Mouse (Mus musculus) heart, embryonic 10.5 days (tissue): Measurements from ENCODE around the gene Crybg2. TPM values are rescaled to one million over a fixed set of nuclear protein-coding genes. Genes with fewer than 3 reads are reported as not detected.

ENCODE experiments used
- DNase-seq: peaks from one replicate; pipeline ENCODE4 v3.0.0-alpha.2; 2017; ENCODE audit warnings: low spot score
- H3K27ac ChIP-seq: fragments of 300-500 bp; sonication (generic); 2 replicates; pipeline ENCODE4 v1.5.1; 2016; ENCODE audit warnings: mild to moderate bottlenecking
- H3K27me3 ChIP-seq: fragments of 300-500 bp; sonication (generic); 2 replicates; pipeline ENCODE4 v1.6.1; 2016; ENCODE audit warnings: mild to moderate bottlenecking; ENCODE audit not compliant: poor library complexity, insufficient read depth, severe bottlenecking
- H3K36me3 ChIP-seq: fragments of 300-500 bp; sonication (generic); 2 replicates; pipeline ENCODE4 v1.6.1; 2016; ENCODE audit warnings: mild to moderate bottlenecking, moderate library complexity
- H3K4me1 ChIP-seq: fragments of 300-500 bp; sonication (generic); 2 replicates; pipeline ENCODE4 v1.6.1; 2016; ENCODE audit warnings: mild to moderate bottlenecking
- H3K4me3 ChIP-seq: fragments of 300-500 bp; sonication (generic); 2 replicates; pipeline ENCODE4 v1.5.1; 2016; ENCODE audit warnings: mild to moderate bottlenecking, moderate library complexity
- H3K9me3 ChIP-seq: fragments of 300-500 bp; sonication (generic); 2 replicates; pipeline ENCODE4 v1.6.1; 2016; ENCODE audit warnings: mild to moderate bottlenecking, moderate library complexity
- WGBS: fragments of 180-500 bp; shearing (Covaris S2); methylation state at CpG from one replicate; pipeline ENCODE4 v1.1.7; 2016; 5-methylcytosine and 5-hydroxymethylcytosine counted together
- polyA plus RNA-seq: library from polyadenylated mRNA; unstranded; fragments of >200 nt; fragmentation: Nextera tagmentation; extraction: Ambion mirVana; gene quantifications from 2 replicates; pipeline ENCODE4 v1.2.1, GENCODE M21; 2016

The Crybg2 gene
- polyA plus RNA-seq, 1 experiment from 2014 or later, result 2.7 TPM

DNA sequence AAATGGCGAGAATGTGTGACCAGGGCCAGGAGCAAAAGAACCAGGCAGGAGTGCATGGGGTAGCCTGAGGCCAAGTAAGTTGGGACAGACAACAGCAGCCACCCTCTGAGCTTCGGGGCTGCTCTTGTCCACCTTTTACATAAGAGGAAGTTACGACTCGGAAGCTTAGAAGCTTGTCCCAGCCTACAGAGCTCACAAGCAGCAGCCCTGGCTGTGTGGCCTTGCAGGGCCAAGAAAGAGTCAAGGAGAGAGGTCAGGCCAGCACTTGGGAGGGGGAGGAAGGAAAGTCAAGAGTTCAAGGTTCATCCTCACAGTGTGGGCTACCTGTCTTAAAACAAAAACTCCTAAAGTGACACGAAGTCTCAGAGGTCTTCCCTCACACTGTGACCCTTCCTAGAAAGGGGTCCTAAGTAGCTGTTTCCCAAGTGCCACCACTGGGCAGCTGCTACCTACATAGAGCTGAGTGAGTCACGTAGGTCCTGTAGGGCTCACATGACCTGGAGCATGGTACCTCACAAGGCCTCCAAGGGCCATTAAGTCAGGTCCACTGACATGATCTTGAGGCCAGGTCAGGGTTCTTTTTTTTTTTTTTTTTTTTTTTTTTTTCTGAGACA, 59.7 kb downstream of the Crybg2 start:
- Histone ChIP-seq H3K27ac (no peak overlapping the region), H3K36me3 (no peaks in the 10 kb centered on the region), H3K9me3 (no peaks in the 10 kb centered on the region), H3K27me3 (no peaks in the 10 kb centered on the region), H3K4me1 (peaks cover 38% of the 10 kb centered on the region), H3K4me3 (no peak overlapping the region)
- WGBS, result 81% methylated on average over 6 of the region's 6 CpGs
- DNase-seq, result no peak

DNA sequence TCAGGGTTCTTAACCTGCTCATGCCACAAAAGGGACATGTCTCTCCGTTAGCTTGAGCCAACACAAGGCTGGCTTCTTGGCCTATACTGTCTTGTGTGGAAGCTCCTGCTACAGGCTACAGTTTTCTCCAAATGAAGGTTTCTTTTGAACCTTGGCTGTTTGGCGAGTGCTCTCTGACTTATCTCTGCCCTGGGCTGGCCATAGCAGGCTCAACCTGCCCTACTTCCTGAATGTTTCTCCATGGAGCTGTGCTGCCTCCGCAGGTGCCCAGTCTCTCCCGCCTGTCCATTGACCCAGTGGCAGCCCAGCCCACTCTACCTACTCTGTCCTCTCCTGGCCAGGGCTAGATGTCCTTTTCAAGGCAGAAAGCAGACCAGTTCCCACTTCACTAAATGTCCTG, 60.3 kb downstream of the Crybg2 start:
- Histone ChIP-seq H3K9me3 (no peaks in the 10 kb centered on the region), H3K4me1 (peaks cover 33% of the 10 kb centered on the region), H3K4me3 (no peak overlapping the region), H3K36me3 (peaks cover under 1% of the 10 kb centered on the region; the same call in 1 of the 2 replicates), H3K27me3 (no peaks in the 10 kb centered on the region), H3K27ac (no peak overlapping the region)
- DNase-seq, result no peak
- 74% methylated on average over 4 of the region's 4 CpGs for WGBS

DNA sequence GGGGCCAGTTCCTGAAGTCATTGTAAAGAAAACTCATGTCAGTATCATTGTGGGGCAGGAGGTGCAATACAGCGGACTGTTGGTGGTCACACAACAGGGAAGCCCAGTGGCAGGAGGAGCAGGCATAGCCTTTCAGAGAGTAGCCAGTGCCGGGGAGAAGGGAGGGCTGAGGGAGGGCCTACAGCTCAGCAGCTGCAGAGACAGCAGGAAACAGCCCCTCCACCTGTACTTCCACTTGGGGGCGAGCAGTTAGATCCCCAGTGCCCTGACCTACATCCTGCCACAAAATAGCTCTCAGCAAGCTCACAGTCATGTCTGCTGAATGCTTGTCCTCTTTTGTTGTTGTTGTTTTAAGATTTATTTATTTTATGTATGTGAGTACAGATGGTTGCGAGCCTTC, 61.0 kb downstream of the Crybg2 start:
- Histone ChIP-seq H3K27ac (no peak overlapping the region), H3K4me1 (peaks cover 38% of the 10 kb centered on the region), H3K36me3 (peaks cover 7% of the 10 kb centered on the region; the same call in 1 of the 2 replicates), H3K4me3 (no peak overlapping the region), H3K9me3 (no peaks in the 10 kb centered on the region), H3K27me3 (no peaks in the 10 kb centered on the region)
- 53% methylated on average over 4 of the region's 4 CpGs for WGBS
- DNase-seq, result no peak

DNA sequence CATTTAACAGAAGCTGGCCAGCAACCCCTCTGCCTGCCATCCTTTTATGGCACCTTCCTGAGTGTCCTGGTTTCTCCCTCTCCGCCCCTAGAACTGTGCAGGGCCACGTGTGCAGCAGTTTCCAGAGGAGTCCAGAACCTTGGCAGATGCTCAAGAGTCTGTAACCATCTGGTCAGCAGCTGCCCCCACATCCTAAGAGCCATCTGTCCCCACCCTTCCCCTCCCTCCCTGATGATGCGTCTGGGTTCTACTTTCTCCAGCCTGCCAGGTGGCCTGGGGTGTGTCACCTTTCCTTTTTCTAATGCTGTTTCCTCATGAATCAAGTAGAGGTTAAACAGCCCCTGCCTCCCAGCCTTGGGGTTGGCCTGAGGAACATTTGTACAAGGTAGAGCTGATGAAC, 61.7 kb downstream of the Crybg2 start:
- 60% methylated on average over 3 of the region's 3 CpGs for WGBS

DNA sequence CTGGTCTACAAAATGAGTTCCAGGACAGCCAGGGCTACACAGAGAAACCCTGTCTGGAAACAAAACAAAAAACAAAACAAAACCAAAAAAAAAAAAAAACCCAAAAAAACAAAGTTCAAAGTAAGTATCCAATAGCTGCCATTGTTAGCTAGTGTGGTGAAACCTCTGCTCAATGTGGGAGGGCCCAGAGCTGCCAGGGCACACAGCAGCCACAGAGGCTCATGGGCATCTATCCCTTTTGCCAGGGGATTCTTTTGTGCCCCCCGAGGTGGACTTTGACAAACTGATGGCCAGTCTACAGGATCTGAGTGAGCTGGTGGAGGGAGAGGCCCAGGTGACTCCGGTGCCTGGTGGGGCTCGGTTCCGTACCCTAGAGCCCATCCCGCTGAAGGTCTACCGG, 62.5 kb downstream of the Crybg2 start:
- no peak for DNase-seq
- 92% methylated on average over 6 of the region's 6 CpGs for WGBS
- H3K9me3 ChIP-seq, result no peaks in the 10 kb centered on the region

More for the DNA sequence above, 61.7 kb downstream of the Crybg2 start:
- Histone ChIP-seq H3K27ac (no peak overlapping the region), H3K9me3 (no peaks in the 10 kb centered on the region), H3K36me3 (peaks cover 11% of the 10 kb centered on the region; the same call in 1 of the 2 replicates), H3K4me3 (no peak overlapping the region), H3K27me3 (no peaks in the 10 kb centered on the region), H3K4me1 (peaks cover 45% of the 10 kb centered on the region)
- DNase-seq, result no peak

DNA sequence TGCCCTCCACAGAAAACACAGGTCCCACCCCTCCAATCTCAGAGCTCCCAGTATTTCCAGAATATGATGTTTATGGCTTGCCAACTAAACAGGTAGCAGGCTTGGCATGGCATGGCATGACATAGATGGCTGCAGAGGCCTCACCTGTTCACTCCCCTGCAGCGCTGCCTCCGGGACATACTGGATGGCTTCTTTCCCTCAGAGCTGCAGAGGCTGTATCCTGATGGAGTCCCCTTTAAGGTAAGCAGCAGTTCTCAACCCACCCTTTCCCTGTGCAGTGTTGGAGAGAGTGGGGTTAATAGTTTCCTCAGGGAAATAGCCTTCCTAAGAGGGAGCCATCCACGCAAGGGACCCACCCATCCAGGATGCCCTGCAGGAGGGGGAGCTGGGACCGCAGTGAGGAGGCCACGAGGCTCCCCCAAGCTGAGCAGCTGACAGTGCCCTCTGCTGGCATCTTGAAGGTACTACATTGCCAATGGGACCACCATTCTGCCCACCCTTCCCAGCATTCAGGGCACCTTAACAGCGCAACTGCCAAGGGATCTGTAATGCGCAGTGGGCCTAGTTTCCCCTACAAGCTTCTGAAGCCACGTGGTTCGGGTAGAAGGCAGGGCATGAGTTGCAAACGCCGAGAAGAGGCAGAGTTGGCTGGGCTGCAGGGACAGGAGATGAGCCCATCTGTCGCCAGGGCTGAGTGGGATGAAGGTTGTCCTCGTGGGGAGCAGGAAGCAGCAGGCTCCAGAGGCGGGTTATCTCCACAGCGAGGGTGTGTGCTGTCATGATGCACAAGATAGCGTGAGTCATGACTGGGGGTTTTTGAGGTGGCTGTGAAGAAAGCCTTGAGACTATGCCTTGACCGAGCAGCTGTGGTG, 63.3 kb downstream of the Crybg2 start:
- Histone ChIP-seq H3K4me3 (no peak overlapping the region), H3K4me1 (peaks cover 49% of the 10 kb centered on the region), H3K9me3 (no peaks in the 10 kb centered on the region), H3K27ac (no peak overlapping the region), H3K27me3 (no peaks in the 10 kb centered on the region), H3K36me3 (peaks cover 11% of the 10 kb centered on the region; the same call in 1 of the 2 replicates)
- 21% methylated on average over 17 of the region's 17 CpGs for WGBS
- DNase-seq, result no peak

More for the DNA sequence above, 62.5 kb downstream of the Crybg2 start:
- H3K36me3 ChIP-seq, result peaks cover 11% of the 10 kb centered on the region; the same call in 1 of the 2 replicates
- no peak overlapping the region for H3K4me3 ChIP-seq
- no peaks in the 10 kb centered on the region for H3K27me3 ChIP-seq
- H3K4me1 ChIP-seq, result peaks cover 52% of the 10 kb centered on the region
- H3K27ac ChIP-seq, result no peak overlapping the region

DNA sequence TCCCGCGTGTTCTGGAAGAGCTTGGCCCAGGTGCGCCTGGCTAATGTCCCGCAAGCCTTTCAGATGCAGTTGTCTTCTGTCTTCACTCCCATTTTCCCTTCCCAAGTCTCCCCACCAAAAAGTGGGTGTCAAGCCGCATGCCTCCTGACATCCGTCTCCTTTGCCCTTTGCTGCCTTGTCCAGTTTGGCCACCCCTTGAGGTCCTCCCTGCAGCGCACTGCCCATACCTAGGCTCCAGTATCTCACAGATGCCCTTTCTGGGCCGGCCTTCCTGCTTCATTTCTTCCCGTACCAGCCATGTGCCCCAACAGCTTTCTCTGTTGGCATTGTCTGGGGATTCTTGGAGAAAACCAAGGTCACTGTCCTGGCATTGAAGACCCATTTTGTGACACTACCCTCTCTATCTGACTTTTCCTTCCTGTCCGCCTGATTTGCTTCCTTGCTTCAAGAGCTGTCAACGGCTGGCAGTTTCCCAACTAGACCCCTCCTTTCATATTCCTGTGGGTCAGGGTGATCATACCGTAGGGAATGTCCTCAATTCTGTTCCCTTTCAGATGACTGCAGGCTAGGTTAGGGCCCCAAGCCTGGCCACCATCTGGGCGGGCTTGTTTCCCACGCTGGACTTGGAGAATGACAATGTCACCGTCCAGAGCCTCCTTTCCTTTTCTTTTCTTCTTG, 64.9 kb downstream of the Crybg2 start:
- H3K4me1 ChIP-seq, result peaks cover 58% of the 10 kb centered on the region
- WGBS, result 84% methylated on average over 15 of the region's 15 CpGs

DNA sequence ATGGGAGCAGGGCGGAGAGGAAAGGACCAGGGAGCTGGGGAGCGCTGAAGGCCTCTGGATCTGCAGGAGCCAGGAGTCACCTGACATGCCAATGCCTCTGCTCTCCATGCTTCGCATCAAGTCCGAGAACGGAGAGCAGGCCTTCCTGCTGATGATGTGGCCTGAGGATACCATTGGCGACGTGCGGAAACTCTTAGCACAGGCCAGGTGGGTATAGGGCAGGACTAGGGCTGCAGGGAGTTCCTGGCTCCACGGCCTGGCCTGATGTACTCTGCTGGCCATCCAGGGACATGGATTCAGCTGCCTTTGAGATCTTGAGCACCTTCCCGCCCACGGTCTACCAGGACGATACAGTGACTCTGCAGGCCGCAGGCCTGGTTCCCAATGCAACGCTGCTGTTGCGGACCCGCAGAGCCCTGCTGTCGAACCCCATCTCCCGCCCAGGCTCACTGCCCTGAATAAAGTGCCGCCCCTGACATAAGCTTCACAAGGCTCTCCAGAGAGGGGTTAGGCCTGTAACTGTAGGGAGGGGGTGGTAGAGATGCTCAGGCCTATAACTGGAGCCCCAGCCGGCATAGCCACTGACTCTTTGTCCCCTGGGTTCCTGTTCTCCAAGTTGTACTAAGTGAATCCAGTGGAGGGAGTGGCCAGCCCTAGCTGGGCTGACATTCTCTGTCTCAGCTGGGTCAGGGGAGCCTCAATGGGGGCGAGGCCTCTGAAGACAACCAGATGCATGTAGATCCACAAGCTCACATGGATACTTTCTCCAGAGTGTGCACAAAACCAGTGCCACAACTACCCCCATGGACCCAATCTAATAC, 65.9 kb downstream of the Crybg2 start:
- Histone ChIP-seq H3K27ac (peak overlapping the region; percentile 16; the same call in 1 of the 2 replicates), H3K4me1 (peaks cover 57% of the 10 kb centered on the region), H3K9me3 (no peaks in the 10 kb centered on the region), H3K27me3 (no peaks in the 10 kb centered on the region), H3K4me3 (no peak overlapping the region), H3K36me3 (peaks cover 23% of the 10 kb centered on the region)
- WGBS, result 86% methylated on average over 21 of the region's 21 CpGs
- no peak for DNase-seq

More for the DNA sequence above, 64.9 kb downstream of the Crybg2 start:
- peaks cover 14% of the 10 kb centered on the region for H3K36me3 ChIP-seq
- DNase-seq, result no peak
- H3K27ac ChIP-seq, result no peak overlapping the region
- no peak overlapping the region for H3K4me3 ChIP-seq
- H3K9me3 ChIP-seq, result no peaks in the 10 kb centered on the region
- H3K27me3 ChIP-seq, result no peaks in the 10 kb centered on the region

DNA sequence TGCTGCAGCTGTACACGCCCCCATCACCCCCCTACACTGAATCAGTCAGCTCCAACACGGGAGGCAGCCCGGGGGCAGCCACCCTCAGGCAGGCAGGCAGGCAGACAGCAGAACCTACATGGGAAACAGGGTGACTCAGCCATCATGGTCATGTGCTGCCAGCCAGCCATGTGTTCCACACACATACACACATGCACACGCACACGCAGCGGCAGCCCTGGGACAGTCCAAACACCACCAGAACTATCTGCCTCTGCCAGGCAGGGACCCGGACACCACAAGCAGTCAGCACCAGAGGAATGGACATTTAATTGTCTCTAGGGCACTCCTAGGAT, 66.5 kb downstream of the Crybg2 start:
- Histone ChIP-seq H3K9me3 (no peaks in the 10 kb centered on the region), H3K4me1 (peaks cover 55% of the 10 kb centered on the region), H3K36me3 (peaks cover 27% of the 10 kb centered on the region), H3K27ac (peak overlapping the region; percentile 16; the same call in 1 of the 2 replicates), H3K4me3 (peak overlapping the region; percentile 75), H3K27me3 (no peaks in the 10 kb centered on the region)
- WGBS, result 89% methylated on average over 7 of the region's 7 CpGs
- DNase-seq, result no peak

DNA sequence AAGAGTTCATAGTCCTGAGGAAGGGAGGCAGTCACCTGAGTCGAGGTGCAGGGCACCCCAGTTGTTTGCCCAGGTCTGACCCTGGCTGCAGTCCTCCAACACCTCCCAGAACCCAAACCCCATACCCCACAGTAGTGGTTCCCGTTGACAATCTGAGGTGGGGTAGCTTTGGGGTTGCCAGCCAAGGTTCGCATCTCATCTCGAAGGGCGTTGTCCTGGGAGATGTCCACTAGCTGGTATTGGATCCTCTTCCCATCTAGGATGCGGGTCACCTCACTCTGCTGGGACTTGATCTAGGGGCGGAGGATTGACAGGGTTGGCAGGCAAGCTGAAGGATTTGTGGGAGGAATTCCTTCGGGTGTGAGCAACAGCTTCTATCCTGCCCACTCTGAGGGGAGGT, 67.2 kb downstream of the Crybg2 start:
- H3K36me3 ChIP-seq, result peaks cover 29% of the 10 kb centered on the region
- peaks cover 59% of the 10 kb centered on the region for H3K4me1 ChIP-seq
- WGBS, result 59% methylated on average over 8 of the region's 8 CpGs
- peak overlapping the region; percentile 75 for H3K4me3 ChIP-seq
- H3K27ac ChIP-seq, result peak overlapping the region; percentile 89
- no peaks in the 10 kb centered on the region for H3K27me3 ChIP-seq
- no peaks in the 10 kb centered on the region for H3K9me3 ChIP-seq
- no peak for DNase-seq

DNA sequence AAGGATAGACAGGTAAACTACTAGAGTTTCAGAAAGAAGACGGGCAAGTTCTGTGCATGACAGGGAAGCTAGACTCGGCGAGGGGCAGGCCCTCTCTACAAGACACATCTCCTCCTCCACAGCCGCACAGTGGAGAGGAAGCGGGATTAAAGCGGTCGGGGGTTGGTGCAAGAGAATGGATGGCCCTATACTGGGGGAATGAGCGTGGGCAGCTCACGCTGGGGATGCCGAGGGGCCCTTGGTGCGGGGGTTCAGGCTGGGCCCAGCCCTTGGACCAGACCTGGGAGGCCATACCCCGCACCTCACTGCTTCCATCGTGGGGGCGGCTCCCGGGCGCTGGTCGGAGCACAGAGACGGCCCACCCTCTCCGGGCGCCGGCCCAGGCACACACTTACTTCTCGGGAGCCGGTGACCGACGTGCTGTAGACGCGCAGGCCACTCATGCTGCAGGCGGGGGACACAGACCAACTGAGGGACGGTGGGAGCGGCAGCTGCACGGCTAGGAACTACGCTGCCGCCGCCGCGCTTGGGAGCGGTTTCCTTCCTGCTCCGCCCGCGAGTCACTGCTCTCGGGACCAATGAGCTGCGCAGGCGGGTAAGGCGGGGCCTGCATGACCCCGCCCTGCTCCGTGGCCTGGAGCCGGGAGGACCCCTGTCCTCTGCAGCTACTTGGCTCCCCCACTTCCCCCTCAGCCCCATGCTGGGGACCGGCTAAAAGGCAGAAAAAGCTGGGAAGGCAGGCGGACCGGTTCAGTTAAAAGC, 67.8 kb downstream of the Crybg2 start, which contains the start of gene Sh3bgrl3:
Gene Sh3bgrl3 (minus strand): TSS at position 569 of the 762 bp plus-strand sequence.
- DNase-seq, result peak; percentile 95
- WGBS, result under 1% methylated on average over 50 of the region's 50 CpGs
- Histone ChIP-seq H3K4me1 (peaks cover 64% of the 10 kb centered on the region), H3K9me3 (no peaks in the 10 kb centered on the region), H3K27ac (peak within 1 kb of the TSS; percentile 89), H3K36me3 (peaks cover 29% of the 10 kb centered on the region), H3K27me3 (no peaks in the 10 kb centered on the region), H3K4me3 (peak within 1 kb of the TSS; percentile 75)

DNA sequence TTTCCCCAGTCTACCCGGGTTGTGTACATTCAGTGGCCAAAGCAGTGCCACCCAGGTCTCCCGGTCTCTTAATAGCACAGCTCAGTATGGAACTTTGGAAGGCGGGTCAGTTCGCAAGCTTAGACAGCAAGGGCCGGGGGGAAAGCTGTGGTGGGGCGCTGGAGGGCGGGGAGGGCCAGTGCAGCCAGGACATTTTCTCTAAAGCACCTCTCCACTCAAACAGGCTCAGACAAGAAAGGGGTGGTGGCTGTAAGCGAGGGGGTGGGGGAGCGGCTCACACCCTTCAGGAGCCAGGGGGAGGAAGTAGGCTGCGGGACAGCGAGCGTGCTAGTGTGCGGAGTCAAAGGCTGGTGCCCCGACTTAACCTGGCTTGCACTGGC, 68.4 kb downstream of the Crybg2 start:
- DNase-seq, result no peak
- Histone ChIP-seq H3K9me3 (no peaks in the 10 kb centered on the region), H3K27me3 (no peaks in the 10 kb centered on the region), H3K36me3 (peaks cover 29% of the 10 kb centered on the region), H3K27ac (peak overlapping the region; percentile 89), H3K4me3 (peak overlapping the region; percentile 75), H3K4me1 (peaks cover 60% of the 10 kb centered on the region)
- WGBS, result 1% methylated on average over 14 of the region's 14 CpGs
